Mouse (Mus musculus) ovary, postnatal 10 days (tissue): ENCODE results near the gene Wdr1.

ENCODE experiments used
- DNase-seq: peaks from one replicate; pipeline ENCODE4 v3.0.0; 2022; ENCODE audit warnings: low spot score

Gene Wdr1

DNA sequence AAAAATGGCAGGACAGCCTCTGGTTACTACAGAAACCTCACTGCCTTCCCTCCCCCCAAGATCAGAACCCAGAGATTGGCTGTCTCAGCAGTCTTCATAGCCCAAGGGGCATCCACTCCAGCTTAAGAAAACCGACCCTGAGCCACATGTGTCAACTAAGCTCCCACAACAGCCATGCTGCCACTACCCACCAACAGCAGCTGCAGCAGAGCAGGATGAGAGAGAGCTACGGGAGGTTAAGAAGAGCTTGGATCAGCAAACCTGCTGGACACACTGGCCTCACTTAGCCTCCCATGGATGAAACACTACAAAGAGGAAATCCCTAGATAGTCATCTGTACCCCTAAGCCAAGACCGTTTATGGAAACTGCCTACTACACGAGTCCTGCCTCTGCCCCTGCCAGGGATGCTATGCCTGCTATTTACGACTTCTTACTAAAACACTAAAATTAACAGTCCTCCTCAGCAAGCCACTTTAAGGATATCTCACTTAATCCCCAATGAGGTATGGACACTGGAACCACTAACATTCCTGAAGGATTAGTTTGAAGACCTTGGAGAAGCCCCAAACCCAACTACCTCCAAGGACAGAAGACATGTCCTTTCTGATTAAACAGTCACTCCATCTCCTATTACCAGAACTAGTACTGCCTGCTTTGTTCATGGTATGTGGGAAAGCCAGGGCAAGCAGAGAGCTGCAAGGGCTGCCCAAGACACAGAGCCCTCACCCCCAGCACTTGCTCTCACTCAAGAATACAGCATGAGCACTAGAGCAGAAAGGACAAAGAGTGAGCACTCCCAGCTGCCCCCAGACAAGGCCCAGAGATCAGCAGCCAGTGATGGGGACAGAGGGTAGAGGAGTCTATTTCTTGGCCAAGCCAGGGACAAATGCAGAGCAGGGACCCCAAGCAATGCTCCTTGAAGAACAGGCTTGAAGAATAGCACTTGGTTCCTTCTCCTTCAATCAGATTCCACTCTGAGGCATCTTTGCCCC lies 18.3 kb downstream of the Wdr1 start:
- DNase-seq, result no peak

DNA sequence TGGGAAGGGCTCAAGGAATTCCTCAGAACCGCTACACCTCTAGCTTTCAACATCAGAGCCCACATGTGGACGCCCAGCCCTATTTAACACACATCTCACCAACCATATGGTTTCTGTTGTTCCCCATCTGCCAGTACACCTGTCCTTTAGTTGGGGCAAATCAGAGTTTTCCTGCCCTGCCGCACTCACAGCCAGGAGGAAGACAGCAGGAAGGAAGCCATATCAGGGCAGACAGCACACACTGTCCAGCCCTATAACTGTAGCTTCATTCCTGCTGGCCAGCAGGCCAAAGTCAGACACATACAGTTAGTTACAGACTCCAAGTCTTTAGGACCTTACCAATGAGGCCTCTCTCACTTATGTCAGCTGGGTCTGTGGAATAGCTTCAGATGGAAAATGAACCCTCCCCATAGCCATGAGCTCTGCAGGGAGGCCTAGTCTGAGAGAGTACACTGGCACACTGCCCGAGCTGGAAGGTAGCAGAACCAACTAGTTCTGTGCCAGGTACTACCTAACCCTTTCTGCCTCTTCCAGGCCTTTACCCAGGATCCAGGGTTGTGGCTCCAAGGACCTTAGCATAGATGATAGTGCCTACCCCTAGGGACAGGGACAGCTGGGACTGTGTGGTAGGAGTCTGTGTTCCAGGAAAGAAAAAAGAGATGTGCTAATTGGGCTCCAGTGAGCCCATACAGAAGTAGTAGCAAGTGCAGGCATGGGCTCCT lies 19.4 kb downstream of the Wdr1 start:
- no peak for DNase-seq

DNA sequence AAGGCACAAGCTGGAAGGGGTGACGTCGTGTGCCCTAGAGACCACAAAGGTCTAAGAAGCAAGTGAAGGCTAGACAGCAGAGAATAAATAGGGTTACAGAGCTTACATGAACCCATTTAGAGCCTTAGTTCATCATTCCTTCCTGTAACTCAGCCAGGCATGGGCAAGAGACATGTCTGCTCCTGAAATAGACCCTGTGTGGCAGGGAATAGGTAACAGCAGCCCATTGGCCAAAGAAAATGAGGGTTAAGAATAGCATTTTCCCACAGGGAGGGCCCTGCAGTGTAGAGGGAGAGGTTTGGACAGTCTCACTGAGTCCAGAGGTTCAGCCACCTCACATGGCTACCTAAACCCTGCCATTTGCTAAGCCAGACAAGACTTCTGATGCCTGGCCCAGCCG lies 21.3 kb downstream of the Wdr1 start:
- DNase-seq, result no peak

DNA sequence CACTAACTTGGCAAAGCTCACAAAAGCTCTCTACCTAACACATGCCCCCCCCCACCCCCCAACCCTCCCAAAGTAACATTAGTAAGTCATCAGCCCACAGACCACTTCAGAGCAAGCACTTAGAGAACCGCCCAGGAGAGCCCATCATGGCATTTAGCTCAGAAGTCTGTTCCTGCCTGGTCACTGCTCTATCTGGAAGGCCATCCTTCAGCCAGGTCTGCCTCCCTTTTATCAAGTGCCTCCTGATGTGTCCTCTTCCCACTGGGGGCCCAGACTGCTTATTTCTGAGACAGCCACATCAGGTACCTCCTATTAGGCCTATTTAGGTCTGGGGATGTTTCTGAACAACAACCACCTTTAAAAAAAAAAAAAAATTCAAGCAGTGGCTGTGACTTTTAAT lies 22.1 kb downstream of the Wdr1 start:
- no peak for DNase-seq

DNA sequence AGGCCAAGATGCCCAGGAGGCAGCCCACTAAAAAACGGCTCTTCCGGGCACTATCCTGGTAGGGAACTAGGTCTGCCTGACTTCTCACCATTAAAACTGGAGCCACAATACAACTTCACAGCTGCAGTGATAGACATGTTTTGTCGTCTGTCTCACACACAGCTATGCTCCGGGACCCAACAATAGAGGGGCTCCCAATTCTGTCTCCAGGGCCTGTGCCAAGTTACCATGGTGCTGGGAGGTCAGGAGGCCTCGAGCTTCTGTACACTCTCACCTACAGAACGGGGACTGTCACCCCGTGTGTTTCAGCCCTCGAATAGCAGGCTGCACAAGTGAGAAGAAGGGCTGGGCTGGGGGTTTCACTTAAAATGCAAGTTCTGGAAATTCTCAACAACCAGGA lies 24.5 kb downstream of the Wdr1 start:
- DNase-seq, result no peak

DNA sequence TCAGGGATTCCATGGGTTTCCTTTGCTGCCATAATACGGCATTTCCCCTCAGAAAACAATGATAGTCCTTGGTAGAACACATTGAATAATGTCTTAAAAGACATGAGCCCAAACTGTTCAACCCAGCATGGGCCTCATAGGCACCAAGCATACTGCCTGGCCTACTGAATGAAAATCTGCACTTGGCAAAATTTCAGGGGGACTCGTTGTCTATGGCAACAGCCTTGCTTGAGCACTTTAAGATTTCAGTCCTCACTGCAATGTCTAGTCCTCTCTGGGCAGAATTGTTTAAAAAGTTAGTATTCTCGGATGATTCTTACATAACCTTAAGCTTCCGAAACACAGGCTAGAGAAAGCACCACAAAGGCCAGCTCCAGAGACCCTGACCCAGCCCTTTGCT lies 25.2 kb downstream of the Wdr1 start:
- DNase-seq, result no peak

DNA sequence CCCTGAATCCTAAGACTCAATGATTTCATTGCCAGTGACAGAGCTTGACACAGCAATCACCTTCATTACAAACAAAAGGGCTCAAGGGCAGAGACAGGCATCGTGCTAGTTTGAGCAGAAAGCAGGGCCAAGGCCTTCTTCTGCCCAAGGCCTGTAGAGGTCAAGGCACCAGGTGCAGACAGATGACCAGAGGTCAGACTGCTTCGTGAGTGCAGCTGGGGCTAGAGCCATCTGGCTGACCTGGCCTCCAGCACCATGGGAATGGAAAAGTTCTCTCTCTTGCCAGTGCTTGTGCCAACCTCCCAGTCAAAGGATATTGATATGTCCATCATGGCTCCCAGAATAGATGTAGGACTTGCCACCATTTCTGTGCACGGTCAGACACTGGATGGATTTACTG lies 26.2 kb downstream of the Wdr1 start:
- no peak for DNase-seq

DNA sequence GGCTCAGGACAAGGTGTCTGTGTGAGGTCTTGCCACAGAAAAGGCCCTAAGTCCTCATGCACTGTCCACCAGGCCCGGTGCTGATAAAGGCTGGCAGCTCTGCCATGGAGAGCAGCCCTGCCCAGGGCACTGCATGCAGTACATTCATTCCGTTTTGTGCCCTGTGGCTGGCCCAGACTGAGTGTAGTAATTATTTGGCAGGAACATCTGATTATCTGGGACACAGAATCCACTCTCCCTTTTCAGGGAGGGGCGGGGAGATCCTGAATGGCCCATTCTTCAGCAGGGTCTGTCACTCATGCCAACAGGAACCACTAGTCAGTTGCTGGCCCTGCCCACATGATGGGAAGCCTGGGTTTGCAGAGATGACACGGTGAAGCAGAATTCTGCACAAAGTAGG lies 30.9 kb downstream of the Wdr1 start:
- DNase-seq, result no peak

DNA sequence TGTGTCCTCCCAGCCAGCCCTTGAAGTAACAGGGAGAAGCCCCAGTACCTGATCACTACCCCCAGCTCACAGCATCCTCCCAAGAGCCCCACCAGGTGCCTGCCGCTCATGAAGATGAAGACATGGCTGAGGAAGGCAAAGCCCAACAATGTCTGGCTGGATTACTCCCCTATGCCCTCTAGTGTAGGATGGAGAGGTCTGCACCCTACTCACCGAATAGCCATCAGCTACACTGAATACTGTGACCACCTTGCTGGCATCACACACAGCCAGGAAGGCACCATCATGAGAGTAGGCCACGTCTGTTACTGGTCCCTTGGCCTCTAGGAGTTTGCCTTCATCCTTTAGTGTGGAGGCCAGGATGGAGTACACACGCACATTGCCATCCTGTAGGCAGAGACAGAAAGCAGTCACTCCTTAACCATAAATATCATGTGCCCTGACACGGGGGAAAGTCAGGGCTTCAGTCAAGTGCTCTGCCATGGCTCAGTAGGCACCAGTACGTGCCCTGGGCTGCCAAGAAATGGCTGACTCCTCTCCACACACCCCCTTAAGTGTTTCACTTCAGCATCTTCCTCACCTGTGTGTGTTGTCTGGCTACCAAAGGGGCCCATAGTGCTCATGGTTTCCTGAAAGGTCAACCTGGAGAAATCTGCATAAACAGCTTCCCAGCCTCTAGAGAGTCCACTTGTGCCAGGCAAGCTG lies 33.1 kb downstream of the Wdr1 start:
- no peak for DNase-seq

DNA sequence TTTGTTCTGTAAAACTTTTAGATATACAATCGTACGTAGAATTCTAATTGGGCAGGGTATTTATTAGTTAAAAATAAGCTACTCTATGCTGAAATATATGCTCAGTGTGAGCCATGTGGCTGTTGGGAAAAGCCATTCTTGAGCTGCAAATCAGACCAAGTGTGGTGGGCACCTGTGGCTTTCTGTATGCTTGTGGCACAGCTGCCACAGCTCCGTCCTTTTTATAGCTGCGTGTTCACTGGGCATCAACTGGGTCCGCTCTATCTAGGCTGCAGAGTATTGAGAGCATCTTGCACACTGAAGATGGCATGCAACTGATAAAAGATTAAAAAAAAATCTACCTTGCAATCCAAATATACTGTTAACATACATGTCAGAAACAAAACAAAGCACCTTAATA lies 40.0 kb downstream of the Wdr1 start:
- DNase-seq, result no peak

DNA sequence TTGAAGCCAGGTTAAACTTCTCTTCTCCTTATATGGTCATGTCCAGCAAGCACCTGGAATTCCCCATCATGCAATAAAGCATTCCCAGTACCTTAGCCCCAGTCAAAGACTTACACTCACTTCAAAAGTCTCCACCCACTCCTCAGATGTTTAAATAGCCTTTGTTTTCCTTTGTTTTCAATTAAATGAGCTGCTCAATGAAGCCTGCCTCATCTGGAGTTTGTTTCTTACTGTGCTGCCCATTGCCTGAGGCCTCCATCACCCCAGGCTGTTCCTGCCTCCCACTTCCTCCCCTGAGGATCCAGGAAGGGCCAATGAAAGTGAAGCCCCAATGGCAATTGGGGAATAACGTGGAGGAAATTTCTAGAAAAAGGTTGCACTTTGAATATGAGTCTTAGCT lies 42.2 kb downstream of the Wdr1 start:
- no peak for DNase-seq

DNA sequence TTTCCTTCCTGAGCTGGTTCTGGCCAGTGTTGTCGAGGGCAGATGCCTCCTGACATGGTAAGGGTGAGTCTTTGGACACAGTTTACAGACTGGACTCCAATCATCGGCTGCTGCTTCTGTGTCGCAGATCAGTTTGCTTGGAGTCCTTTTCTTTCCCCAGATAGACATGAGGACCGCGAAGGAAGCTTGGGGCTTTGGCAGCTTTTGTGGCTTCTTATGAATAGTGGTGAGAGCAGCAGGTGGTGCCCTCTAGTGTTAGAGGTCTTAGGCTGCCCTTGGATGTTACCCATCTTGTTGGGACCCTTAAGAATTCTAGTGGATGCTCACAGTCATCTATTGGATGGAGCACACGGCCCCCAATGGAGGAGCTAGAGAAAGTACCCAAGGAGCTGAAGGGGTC lies 46.8 kb downstream of the Wdr1 start:
- no peak for DNase-seq

DNA sequence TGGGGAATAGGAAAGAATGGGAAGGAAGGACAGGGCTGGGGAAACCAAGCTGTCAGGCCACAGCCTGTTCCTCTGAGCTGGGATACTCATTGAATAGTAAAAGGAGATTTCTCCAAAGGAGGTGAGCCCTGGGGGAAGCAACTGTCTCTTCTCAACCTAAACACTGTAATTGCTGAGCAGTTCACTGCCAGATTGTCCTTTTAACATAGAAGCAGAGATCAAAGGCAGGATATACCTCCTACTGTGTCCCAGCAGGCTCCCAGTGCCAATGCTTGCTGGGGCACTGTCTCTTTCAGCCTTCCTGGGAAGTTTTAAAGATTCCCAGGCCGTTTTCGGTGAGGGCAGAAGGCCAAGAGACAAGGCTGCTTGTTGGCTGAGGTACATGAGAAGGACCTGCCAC lies 50.0 kb downstream of the Wdr1 start:
- no peak for DNase-seq

DNA sequence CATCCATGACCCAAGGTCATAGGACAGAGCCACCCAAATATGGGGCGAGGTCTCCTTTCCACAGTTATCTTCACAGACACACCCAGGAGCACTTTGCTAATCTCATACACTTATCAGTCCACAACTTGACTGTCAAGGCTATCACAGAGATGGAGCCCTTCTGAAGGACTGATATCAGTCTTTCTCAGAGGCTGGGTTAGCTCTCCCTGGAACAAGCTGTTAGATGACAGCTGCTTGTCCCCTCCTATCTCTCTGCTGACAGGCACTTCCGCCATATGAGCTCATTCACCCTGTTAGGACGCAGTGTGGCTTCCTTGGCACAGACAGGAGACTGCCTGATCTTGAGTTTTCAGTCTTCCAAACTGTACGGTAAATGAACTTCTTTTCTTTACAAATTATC lies 53.5 kb downstream of the Wdr1 start:
- no peak for DNase-seq

DNA sequence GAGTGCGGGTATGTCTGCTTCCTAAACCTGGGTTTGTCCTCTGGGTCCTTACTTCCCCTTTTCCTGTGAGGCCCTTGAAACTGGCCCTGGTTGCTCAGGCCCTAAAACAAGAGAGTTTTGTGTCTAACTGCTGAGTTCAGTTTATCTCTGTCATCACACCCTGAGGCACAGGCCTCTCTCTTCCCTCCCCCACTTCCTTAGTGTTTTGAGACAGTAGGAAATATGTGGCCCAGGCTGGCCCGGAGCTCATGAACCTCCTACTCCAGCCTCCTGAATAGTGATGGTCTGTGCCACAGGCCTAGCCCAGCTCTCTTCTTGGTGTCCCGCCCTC lies 57.6 kb downstream of the Wdr1 start:
- no peak for DNase-seq

DNA sequence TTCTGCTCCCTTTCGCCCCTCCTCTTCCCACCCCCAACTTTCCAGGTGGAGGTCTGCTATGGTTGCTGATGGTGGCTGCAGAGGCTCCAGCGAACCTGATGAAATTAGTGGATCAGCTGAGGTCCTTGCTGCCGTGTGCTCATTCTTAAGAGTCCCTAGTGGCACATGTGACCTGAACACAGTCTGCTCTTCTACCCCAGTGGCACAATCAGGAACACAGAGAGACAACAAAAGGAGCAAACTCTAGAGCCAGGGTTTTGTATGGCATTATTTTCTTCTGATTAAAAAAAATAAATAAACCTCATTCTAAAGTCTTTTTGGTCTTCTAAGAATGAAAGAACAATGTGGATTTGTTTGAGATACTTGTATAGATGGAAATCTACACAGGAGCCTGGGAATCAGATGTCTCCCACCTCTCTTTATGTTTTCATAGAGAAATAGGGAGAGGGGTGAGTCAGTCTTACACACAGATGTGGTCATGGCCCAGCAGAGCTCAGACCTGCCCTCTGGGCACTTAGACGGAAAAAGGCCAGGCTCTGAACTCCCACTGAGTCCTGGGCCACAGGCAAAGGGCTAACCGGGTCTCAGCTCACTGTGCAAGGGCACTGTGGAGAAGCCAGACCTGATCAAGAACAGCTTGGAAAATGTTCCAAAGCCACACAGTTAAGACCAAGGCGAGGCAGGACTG lies 58.1 kb downstream of the Wdr1 start:
- no peak for DNase-seq

DNA sequence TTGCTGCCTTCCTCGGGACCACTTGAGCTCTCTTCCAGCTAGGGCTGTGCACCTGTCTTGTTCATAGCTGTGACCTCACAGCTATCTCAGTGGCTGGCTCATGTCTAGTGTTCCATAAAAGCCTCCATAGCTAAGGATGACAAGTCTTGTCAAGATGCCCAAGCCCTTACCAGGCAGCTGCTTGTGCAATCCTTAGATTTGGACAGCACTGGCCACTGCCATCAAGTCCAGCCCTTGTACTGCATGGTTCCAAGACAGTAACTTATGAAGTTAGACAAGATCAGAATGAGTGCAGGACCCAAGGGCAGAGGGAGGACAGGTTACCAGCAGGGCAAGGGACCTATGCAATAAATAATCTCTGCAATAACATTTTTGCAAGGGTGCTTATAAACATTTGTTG lies 58.9 kb downstream of the Wdr1 start:
- DNase-seq, result no peak

DNA sequence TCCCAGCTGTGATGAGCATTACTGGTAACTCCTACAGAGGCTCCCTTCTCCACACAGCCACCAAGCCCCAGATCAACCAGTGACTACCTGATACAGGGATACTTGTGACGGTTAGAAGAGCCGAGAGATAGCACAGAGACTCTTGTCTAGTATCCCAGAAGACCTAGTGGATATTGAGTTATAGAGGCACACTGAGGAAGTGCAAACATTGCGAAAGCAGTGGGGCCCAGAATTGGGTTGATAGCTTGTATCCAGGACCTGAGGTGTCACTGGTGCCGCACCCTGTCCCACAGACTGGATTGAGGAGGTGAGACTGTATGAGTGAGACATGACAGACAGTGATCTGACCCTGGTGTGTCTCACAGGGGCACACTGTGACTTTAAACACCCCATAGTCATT lies 60.0 kb downstream of the Wdr1 start, which contains the start of gene Slc2a9:
Slc2a9 (minus strand) TSS at position 152 of the 400 bp plus-strand sequence.
- no peak for DNase-seq

DNA sequence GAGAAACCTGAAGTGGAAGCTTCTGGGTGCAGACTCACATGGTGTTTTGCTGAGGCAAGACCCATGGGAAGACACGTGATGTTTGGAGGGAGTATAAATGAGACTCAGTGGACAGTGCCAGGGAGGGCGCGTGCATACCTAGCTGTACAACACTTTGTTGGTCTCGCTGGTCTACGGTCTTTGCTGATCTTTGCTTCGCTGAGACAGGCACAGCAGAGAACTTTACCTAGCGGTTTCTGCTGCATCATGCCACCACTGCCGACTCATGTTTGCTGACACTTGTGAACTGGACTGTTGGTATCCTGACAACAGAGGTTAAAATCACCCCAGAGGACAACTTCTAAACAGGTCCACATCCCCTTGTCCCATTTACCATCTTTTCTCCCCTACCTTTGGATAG lies 63.0 kb downstream of the Wdr1 start:
- DNase-seq, result no peak

DNA sequence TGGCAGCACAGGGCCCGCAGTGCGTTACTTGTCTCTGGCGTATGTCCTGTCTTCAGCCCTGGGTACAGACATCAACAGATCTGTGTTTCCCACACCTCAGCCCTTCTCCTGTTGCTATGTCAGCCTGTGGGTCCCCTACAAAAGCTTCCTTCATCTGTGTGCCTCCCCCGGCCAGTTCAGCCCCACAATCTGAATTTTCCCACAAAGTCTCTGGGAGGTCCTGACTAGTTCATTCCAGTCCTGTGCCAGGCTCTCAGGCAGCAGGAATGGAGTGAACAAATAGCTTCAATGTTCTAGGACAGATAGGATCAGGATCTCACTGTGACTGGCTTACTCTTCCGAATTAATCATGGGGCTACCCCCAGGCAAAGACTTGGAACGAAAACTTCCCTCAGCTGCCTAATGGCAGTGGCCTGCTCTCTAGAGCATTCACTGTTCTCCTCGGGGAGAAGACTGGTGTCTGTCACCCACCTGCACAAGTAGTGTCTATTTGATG lies 63.7 kb downstream of the Wdr1 start:
- DNase-seq, result no peak

DNA sequence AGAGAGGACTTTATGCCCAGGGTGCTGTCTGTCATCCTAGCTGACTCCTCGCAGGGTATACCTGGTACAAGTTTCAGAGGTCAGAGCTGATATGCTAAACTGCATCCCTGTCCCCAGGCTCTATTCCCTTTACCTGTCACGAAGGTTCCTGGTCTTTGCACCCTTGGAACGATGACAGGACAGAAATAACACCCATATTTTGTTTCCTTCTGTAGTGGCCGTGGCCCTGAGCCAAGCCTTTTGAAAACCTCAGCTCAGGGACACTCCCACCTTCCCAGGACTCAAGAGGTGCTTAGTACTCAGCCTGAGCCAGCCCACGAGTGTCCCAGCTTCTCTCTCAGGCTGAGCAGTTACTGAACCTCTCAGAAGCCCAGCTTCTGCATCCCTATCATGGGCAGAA lies 64.5 kb downstream of the Wdr1 start:
- DNase-seq, result no peak

DNA sequence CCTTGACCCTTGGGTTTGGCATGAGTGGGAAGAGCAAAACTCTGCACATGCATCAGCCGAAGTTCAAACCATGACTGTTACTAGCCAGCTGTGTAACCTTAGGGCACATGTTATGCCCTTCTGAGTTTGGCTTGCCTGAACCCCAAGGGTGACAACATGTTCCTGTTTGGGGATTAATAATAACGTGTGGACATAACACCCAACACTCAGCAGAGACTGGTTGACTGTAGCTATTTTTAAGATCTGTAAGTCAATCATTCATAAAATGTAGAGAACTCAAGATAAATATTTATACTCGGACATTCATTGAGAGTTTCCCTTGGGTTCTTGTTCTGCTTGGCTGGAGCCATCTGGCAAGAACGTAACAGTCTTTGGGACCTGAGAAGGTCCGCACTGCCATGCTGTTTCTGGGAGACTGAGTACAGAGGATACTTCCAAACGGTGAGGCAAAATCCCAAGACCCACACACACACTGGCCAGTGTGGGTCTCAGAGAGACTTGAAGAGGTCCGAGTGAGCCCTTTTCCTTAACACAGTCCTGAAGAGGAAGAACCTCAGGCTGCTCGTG lies 66.4 kb downstream of the Wdr1 start:
- DNase-seq, result no peak
